Mouse (Mus musculus) mouse embryonic stem cell (cell line): ENCODE measurements around the gene Gucy1a1.

Source experiments
- in situ Hi-C, 2 experiments: fragments of 300-500 bp; cut with MboI; formaldehyde crosslinking; loops; 1 replicate in 1 of 2; 3 replicates in 1 of 2; pipeline ENCODE4 v1.14.3; 2019 to 2020; ENCODE audit warnings: low sequenced_read_pairs in 2 of 2, low pct_unique_long_range_greater_than_20kb in 1 of 2, mixed read lengths in 1 of 2; ENCODE audit not compliant: unreplicated experiment in 1 of 2

The Gucy1a1 gene

GRCm38 (mm10) chr3:82104229-82104628, 41.4 kb downstream of the Gucy1a1 start:
- in situ Hi-C loops = no loop called here

DNA sequence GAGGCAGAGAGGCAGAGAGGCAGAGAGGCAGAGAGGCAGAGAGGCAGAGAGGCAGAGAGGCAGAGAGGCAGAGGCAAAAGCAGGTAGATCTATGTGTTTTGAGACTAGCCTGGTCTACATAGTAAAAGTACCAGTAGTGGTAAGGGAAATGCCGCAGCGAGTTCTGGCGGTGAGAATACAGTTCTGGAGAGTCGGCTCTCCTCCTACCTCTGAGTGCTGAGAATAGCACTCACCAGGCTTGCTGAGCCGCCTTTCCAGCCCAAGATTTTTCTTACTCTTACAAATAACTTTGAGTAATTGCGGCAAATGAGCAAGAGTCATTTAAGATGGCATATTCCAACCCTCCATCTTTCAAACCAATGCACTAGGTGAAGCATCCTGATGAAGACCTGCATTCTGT, 46.5 kb downstream of the Gucy1a1 start:
- in situ Hi-C loops = no loop called here

- in situ Hi-C loops = no loop called here
Measured at GRCm38 (mm10) chr3:82096801-82097200, 48.8 kb downstream of the Gucy1a1 start.

DNA sequence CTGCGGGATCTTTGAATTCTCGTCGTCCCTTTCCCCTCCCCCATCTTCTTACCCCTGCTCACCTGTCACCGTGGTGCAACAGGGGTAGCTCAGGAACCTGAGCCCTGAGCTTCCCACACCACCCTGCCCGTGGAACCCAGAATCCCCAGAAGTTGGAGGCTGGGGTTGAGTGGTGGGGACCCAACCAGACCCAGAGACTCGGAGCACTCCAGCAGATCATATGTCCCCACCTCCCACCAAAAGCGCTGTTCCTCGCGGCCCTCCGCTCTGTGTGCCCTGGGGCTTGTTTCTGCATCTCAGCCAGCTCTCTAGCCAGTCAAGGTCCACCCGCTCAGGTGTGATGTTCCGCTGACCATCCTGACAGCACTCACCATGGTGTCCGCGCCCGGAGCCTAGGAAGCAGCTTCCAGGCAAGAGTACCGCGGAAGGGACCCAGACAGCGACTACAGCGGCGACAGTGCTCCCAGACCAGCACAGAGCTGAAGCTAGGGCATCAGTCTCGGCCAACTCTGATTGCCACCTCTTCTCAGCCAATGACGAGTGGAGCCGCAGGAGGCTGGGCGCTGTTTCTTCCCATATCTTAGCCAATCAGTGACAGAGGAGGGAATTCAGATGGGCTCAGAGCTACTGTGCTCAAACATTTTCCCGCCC, 71.3 kb downstream of the Gucy1a1 start, which contains the start of gene Gucy1b1:
TSS of gene Gucy1b1 (minus strand) at position 489 of the 651 bp plus-strand sequence.
- in situ Hi-C loops = no loop called here

- in situ Hi-C loops = no loop called here
Measured at GRCm38 (mm10) chr3:82073741-82074181, 71.8 kb downstream of the Gucy1a1 start.

DNA sequence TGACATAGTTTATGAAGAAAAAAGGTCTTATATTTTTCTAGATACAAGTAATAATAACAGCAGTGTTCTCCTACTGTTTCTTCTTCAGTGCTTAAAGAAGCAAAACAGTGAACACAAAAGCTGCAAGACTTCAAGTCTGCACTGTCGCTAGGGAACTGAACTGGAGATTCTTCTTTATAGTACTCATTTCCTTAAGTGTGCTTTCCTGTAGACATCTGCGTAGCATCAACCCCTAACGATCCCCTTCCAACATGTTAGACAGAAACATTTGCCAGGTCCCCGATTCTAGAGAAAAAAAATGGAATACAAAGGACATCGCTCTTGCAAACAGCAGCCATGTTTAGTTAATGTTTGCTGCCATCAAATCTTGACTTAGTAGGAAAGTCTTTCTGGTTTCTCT, 77.8 kb downstream of the Gucy1a1 start:
- in situ Hi-C loops = no loop called here

GRCm38 (mm10) chr3:82061402-82062180, 84.0 kb downstream of the Gucy1a1 start:
- in situ Hi-C loops = no loop called here

DNA sequence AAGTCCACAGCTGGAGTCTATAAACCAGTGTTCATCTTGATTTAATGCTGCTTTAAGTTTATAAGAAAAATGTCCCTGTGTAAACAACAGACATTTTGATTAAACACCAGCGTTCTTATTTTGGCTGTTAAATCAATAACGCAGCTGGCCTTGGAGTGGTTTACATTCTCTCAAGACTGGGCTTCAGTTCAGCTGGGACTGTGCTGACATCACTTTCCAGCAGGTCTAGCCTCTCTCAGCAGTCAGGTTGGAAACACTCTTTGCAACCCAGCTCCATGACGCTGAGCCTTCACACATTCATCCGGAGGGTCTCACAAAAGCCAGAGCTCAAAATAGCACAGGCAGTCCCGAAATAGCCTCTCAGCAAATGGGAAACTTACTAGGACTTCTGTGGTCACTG, 88.4 kb downstream of the Gucy1a1 start:
- in situ Hi-C loops = no loop called here

- in situ Hi-C loops = no loop called here
Measured at GRCm38 (mm10) chr3:82054283-82054974, 91.2 kb downstream of the Gucy1a1 start.

DNA sequence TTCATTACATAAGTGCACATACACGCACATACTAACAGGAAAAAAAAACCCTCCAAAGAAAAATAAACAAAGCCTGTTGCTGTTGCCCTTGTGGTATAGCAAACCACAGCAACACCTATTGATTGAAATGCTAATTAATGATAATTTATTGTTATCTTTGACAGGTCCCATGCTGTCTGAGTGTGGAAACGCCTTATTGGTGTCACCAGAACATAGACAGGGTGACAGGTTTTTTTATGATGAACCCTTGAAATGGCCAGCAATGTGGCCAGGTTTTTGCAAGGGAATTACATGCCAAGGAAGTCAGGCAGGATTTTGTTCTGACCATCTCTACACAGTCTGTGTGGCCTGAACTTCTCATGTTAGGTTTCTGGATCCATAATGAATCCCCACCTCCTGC, 93.6 kb downstream of the Gucy1a1 start:
- in situ Hi-C loops = no loop called here

GRCm38 (mm10) chr3:82051468-82051867, 94.1 kb downstream of the Gucy1a1 start:
- in situ Hi-C loops = no loop called here

- in situ Hi-C loops = loop anchor here (10.0 to 25.0 kb wide), 2 partner anchors 286 to 289 kb away; no protein-coding TSS in a partner anchor
Measured at GRCm38 (mm10) chr3:82048681-82049080, 96.9 kb downstream of the Gucy1a1 start.

DNA sequence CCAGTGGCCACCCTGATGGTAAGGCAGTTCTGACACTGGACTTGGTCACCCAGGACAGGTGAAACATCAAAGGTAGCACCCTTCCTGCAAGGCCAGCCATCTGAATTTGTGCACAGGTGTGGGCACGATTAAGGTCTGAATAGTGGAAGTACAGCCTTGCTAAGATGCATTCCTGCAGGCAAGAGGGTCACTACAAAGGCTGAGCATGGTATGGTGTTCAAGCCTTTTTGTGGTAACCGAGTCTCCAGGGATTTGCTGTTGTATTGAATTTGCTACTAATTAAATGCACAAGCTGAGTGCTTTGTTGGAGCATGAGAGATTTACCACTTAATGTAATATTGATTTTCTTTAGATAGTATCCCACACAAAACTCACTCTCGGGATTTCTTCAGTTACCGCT, 97.5 kb downstream of the Gucy1a1 start:
- in situ Hi-C loops = loop anchor here (10.0 to 25.0 kb wide), 2 partner anchors 287 to 289 kb away; no protein-coding TSS in a partner anchor

DNA sequence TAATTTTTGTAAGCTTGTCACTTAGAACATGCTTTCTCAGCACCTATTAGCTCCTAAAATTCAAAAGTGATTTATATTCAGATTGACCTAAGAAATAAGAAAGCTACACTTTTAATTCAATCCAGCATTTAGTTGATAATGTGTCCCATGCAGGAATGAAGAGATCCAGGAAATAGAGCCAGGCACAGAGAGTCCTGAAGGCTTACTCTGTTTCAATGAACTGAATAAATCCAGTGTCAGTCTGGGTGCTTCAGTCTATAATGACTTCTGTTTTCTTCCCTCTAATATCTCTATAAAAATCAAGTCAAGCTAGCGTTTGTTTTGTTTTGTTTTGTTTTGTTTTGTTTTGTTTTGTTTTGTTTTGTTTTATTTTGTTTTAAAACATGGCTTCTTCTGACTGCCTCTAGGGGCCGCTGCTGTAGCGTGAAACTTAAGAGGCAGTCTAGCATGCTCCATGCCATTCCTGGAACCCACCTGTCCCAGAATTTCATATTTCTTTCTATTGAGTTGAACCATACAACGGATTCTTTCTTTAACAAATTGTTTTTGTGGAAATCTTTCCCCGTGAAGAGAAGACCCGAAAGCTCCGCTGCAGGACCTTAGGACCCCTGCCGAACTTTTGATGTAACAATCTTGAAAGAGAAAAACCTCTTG, 98.4 kb downstream of the Gucy1a1 start:
- in situ Hi-C loops = loop anchor here (10.0 to 25.0 kb wide), 2 partner anchors 288 to 290 kb away; no protein-coding TSS in a partner anchor

DNA sequence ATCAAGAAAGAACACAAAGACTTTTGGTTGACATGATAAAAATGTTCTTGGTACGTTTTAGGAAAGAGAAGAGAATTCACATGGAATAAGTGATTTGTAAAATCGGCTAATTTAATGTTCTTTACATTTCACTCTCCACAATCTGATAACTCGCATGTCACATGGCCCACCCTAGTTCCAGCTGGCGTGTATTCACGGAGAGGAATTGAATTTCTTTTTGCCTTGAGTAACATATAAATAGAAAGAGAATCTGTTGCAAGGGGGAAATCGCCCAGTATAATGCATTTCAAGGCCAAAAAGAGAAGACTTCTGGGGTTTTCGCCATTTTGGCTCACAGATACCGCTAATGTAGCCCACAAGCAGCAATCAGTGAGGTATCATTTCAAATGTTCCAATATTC, 99.5 kb downstream of the Gucy1a1 start:
- in situ Hi-C loops = loop anchor here (10.0 to 25.0 kb wide), 2 partner anchors 289 to 291 kb away; no protein-coding TSS in a partner anchor

GRCm38 (mm10) chr3:82044902-82045301, 100.7 kb downstream of the Gucy1a1 start:
- in situ Hi-C loops = loop anchor here (10.0 to 25.0 kb wide), 2 partner anchors 290 to 292 kb away; no protein-coding TSS in a partner anchor

GRCm38 (mm10) chr3:82043676-82044075, 101.9 kb downstream of the Gucy1a1 start:
- in situ Hi-C loops = loop anchor here (10.0 to 25.0 kb wide), 2 partner anchors 291 to 294 kb away; no protein-coding TSS in a partner anchor
